Mouse (Mus musculus): Measurements from ENCODE around the gene Gnaq. TPM values are rescaled to one million over a fixed set of nuclear protein-coding genes. Genes with fewer than 3 reads are reported as not detected.

Gnaq gene
- polyA plus RNA-seq, 1 experiment from 2014 or later, result 8.6 TPM

DNA sequence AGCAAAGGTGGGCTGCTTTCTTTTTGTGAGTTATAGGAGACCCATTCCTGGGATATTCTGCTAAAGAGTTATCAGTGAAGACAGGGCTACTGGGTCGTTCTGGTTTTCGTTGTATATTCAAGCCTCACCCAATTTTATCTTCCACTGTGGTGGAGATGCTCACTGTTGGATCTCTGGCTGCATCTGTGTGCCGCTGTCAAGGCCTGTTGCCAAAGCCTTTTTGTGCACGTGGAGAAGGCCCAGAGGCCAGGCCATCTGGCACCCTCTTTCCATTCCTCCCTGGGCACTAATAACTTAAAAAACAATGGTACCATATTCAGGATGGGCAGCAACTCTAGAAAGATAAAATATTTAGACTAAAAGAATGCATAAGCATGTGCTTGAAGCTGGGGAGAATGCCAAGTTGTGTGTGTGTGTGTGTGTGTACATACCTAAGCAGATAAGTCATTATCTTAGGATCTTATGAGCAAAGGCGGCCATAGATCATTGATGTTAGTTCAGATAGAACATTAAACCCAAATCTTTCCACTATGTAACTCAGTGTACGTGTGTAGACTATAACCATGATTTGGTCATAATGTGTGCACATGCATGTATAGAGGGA, 257.7 kb downstream of the Gnaq start:
- H3K27me3 ChIP-seq (replicated peaks; ENCODE audit: control insufficient read depth, insufficient read depth, low read length), result no peaks in the 10 kb centered on the region
- 77% methylated on average over 6 of the region's 6 CpGs for WGBS
- DNase-seq (ENCODE audit: low spot score), result no peak
- H3K36me3 ChIP-seq (ENCODE audit: control insufficient read depth, insufficient read depth, low read length), result no peaks in the 10 kb centered on the region
- no peak overlapping the region for H3K27ac ChIP-seq (ENCODE audit: low read depth, low read length)
- H3K9me3 ChIP-seq (ENCODE audit: control insufficient read depth, low read length), result no peaks in the 10 kb centered on the region
- ATAC-seq (replicated peaks; ENCODE audit: low FRiP score), result no peak
- H3K4me3 ChIP-seq (ENCODE audit: low read depth, low read length), result no peak overlapping the region
- H3K9ac ChIP-seq (ENCODE audit: low read depth, low read length), result no peak overlapping the region
- H3K4me1 ChIP-seq (replicated peaks; ENCODE audit: control insufficient read depth, insufficient read depth, low read length), result no peaks in the 10 kb centered on the region
- no peak overlapping the region for H3K4me2 ChIP-seq

DNA sequence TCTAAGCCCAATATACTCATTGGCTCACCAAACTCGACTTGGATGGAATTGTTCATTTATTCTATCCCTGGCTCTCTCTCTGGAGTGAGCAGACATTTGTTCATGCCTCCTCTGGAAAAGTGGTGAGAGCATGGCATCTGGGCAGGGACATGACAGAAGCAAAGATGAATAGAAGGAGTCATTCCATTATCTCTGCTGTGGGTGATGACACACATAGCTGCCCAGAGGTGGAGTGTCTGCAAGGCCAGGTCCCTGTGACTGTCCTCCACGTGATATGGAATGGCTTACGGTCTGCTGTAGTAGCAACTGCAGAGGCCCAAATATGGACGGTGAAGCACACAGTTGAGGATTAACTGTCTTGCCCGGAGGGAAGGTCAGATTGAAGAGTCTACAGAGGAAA, 261.8 kb downstream of the Gnaq start:
- ATAC-seq (replicated peaks; ENCODE audit: low FRiP score), result no peak
- H3K4me2 ChIP-seq, result no peak overlapping the region
- WGBS, result 77% methylated on average over 5 of the region's 5 CpGs

DNA sequence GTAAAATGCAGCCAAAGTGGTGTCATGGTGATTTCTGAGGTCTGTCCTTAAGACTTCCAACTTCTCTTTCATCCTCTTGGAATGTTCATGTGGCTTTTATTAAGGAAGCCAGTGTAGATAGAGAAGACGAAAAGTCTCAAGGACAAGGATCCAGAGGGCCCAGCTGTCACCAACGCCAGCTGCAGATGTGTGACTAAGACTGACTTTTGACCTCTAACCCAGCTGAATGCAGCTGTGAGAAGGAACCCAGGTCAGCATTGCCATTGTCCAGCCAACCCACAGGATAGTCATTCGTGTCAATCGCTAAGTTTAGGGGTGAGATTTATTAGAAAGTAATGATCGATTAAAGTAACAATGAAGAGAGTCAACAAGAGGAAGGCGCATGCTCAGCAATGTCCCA, 270.5 kb downstream of the Gnaq start:
- H3K4me3 ChIP-seq (ENCODE audit: low read depth, low read length), result no peak overlapping the region
- DNase-seq (ENCODE audit: low spot score) (no peak), ATAC-seq (replicated peaks; ENCODE audit: low FRiP score) (no peak)
- WGBS, result 79% methylated on average over 6 of the region's 6 CpGs
- no peaks in the 10 kb centered on the region for H3K36me3 ChIP-seq (ENCODE audit: control insufficient read depth, insufficient read depth, low read length)
- no peak overlapping the region for H3K27ac ChIP-seq (ENCODE audit: low read depth, low read length)
- H3K4me1 ChIP-seq (replicated peaks; ENCODE audit: control insufficient read depth, insufficient read depth, low read length), result no peaks in the 10 kb centered on the region
- H3K27me3 ChIP-seq (replicated peaks; ENCODE audit: control insufficient read depth, insufficient read depth, low read length), result no peaks in the 10 kb centered on the region
- no peak overlapping the region for H3K9ac ChIP-seq (ENCODE audit: low read depth, low read length)
- H3K4me2 ChIP-seq, result no peak overlapping the region
- no peaks in the 10 kb centered on the region for H3K9me3 ChIP-seq (ENCODE audit: control insufficient read depth, low read length)

More for the DNA sequence above, 261.8 kb downstream of the Gnaq start:
- Histone ChIP-seq H3K27ac (ENCODE audit: low read depth, low read length) (no peak overlapping the region), H3K9ac (ENCODE audit: low read depth, low read length) (no peak overlapping the region), H3K9me3 (ENCODE audit: control insufficient read depth, low read length) (no peaks in the 10 kb centered on the region), H3K4me1 (replicated peaks; ENCODE audit: control insufficient read depth, insufficient read depth, low read length) (no peaks in the 10 kb centered on the region), H3K27me3 (replicated peaks; ENCODE audit: control insufficient read depth, insufficient read depth, low read length) (no peaks in the 10 kb centered on the region), H3K36me3 (ENCODE audit: control insufficient read depth, insufficient read depth, low read length) (no peaks in the 10 kb centered on the region), H3K4me3 (ENCODE audit: low read depth, low read length) (no peak overlapping the region)
- no peak for DNase-seq (ENCODE audit: low spot score)

DNA sequence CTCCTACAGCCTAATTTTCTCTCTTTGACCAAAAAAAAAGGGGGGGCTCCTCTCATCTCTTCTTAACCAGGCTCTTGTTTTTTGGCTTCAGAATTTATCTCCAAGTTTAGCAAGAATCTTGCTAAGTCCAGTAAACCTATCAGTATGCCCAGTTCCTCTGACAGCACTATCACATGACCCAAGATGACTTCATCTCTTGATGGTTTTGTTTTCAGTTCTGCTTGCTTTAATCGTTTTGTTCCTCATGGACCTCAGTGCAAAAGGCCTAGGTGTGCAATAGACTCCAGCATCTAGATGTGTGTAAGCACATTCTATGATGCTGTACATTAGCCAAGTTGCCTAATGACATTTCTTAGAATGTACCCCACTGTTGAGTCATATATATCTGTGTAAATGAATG, 275.1 kb downstream of the Gnaq start:
- no peak overlapping the region for H3K9ac ChIP-seq (ENCODE audit: low read depth, low read length)
- DNase-seq (ENCODE audit: low spot score) (no peak), ATAC-seq (replicated peaks; ENCODE audit: low FRiP score) (no peak)
- no peak overlapping the region for H3K27ac ChIP-seq (ENCODE audit: low read depth, low read length)
- no peaks in the 10 kb centered on the region for H3K36me3 ChIP-seq (ENCODE audit: control insufficient read depth, insufficient read depth, low read length)
- no peaks in the 10 kb centered on the region for H3K9me3 ChIP-seq (ENCODE audit: control insufficient read depth, low read length)
- H3K27me3 ChIP-seq (replicated peaks; ENCODE audit: control insufficient read depth, insufficient read depth, low read length), result no peaks in the 10 kb centered on the region
- no peak overlapping the region for H3K4me3 ChIP-seq (ENCODE audit: low read depth, low read length)
- H3K4me2 ChIP-seq, result no peak overlapping the region
- WGBS, result 70% methylated on average over 1 of the region's 1 CpGs
- no peaks in the 10 kb centered on the region for H3K4me1 ChIP-seq (replicated peaks; ENCODE audit: control insufficient read depth, insufficient read depth, low read length)

DNA sequence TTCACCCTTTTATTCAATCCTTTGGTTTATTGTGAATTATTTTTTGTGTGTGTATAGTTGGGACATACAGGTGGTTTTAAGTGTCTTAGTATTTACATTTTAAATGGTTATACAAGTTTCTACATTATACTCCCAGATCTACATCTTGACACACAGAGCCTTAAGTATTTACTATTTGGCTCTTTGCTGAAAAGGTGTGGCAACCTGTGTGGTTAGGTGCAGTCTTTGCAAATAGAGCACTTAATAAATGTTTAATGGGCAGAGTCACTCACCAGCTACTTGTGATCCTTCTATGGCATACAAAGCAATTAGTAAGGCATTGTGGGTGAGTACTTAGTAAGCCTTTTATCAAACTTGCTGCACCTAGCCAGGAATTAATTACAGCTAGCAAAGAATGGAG, 278.7 kb downstream of the Gnaq start:
- H3K27ac ChIP-seq (ENCODE audit: low read depth, low read length), result no peak overlapping the region
- H3K9ac ChIP-seq (ENCODE audit: low read depth, low read length), result no peak overlapping the region
- no peaks in the 10 kb centered on the region for H3K4me1 ChIP-seq (replicated peaks; ENCODE audit: control insufficient read depth, insufficient read depth, low read length)

DNA sequence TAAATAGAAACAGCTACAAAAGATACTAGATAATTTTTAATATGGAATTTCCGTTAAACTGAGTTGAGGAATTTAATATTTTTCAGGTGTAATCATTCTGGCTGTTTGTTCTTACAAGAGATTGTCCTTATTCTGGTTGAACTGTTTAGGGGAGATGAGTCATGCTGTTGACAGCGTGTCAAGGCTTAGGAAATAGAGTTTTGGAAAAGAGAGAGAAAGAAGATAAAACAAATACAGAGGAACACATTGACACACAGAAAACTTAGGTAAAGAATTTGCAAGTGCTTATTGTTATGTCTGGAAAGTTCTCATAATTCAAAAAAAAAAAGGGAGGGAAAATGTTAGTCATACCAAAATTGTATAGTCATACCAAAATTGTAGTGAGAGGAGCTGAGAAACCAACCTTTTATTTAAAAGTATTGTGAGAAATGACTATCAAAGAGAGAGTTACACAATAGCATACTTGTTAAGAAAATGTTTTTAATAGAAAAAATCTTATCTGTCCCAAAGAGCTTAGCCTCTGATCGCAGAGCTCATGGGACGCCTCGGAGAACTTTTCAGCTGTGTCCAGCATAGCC, 285.5 kb downstream of the Gnaq start:
- H3K4me3 ChIP-seq (ENCODE audit: low read depth, low read length), result no peak overlapping the region
- H3K9ac ChIP-seq (ENCODE audit: low read depth, low read length), result no peak overlapping the region
- DNase-seq (ENCODE audit: low spot score), result no peak
- ATAC-seq (replicated peaks; ENCODE audit: low FRiP score), result no peak
- no peaks in the 10 kb centered on the region for H3K27me3 ChIP-seq (replicated peaks; ENCODE audit: control insufficient read depth, insufficient read depth, low read length)
- 87% methylated on average over 5 of the region's 5 CpGs for WGBS
- H3K27ac ChIP-seq (ENCODE audit: low read depth, low read length), result no peak overlapping the region
- no peaks in the 10 kb centered on the region for H3K4me1 ChIP-seq (replicated peaks; ENCODE audit: control insufficient read depth, insufficient read depth, low read length)
- no peaks in the 10 kb centered on the region for H3K36me3 ChIP-seq (ENCODE audit: control insufficient read depth, insufficient read depth, low read length)
- no peak overlapping the region for H3K4me2 ChIP-seq
- no peaks in the 10 kb centered on the region for H3K9me3 ChIP-seq (ENCODE audit: control insufficient read depth, low read length)

More for the DNA sequence above, 278.7 kb downstream of the Gnaq start:
- ATAC-seq (replicated peaks; ENCODE audit: low FRiP score), result no peak
- H3K4me3 ChIP-seq (ENCODE audit: low read depth, low read length), result no peak overlapping the region
- no peaks in the 10 kb centered on the region for H3K9me3 ChIP-seq (ENCODE audit: control insufficient read depth, low read length)
- no peak for DNase-seq (ENCODE audit: low spot score)
- no peaks in the 10 kb centered on the region for H3K36me3 ChIP-seq (ENCODE audit: control insufficient read depth, insufficient read depth, low read length)
- H3K4me2 ChIP-seq, result no peak overlapping the region
- H3K27me3 ChIP-seq (replicated peaks; ENCODE audit: control insufficient read depth, insufficient read depth, low read length), result no peaks in the 10 kb centered on the region

DNA sequence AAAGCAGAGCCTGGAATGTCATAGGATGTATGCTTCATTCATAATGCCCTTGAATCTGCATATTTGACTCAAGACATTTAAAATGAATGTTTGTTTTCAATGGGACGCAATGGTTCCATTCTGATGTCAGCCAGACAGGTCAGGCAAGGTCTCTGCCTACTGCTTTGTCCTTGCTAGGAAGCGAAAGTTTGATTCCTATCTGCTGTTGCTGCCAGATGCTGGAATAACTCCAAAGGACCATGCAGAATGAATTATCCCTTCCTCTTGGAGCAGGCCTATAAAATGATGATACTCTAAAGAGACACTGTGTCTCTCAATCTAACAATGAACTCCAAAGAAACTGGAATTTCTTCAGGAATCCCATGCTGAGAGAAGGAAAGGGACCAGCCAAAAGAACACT, 293.0 kb downstream of the Gnaq start:
- DNase-seq (ENCODE audit: low spot score) (no peak), ATAC-seq (replicated peaks; ENCODE audit: low FRiP score) (no peak)
- Histone ChIP-seq H3K9me3 (ENCODE audit: control insufficient read depth, low read length) (no peaks in the 10 kb centered on the region; the same call in none of the 2 replicates), H3K4me1 (replicated peaks; ENCODE audit: control insufficient read depth, insufficient read depth, low read length) (no peaks in the 10 kb centered on the region), H3K4me3 (ENCODE audit: low read depth, low read length) (no peak overlapping the region), H3K36me3 (ENCODE audit: control insufficient read depth, insufficient read depth, low read length) (no peaks in the 10 kb centered on the region), H3K27me3 (replicated peaks; ENCODE audit: control insufficient read depth, insufficient read depth, low read length) (no peaks in the 10 kb centered on the region), H3K9ac (ENCODE audit: low read depth, low read length) (no peak overlapping the region), H3K27ac (ENCODE audit: low read depth, low read length) (no peak overlapping the region), H3K4me2 (no peak overlapping the region)
- 76% methylated on average over 2 of the region's 2 CpGs for WGBS

DNA sequence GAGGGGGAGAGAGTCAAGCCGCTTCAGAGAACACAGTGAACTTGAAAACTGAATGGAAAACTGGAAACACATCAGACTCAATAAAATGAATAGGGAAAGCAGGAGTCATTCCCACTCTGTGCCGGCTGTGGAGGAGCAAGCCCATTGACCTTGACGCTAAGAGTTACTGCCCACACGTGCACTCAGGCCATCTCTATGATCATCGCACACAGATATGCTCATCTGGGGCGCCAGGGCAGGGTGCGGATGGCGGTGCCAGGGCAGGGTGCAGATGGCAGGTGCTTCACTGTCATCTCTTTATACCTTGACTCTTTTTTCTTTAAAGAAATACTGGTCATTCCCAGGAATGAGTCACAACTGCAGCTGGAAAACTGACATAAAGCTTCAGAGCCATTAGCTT, 298.7 kb downstream of the Gnaq start:
- Histone ChIP-seq H3K4me1 (replicated peaks; ENCODE audit: control insufficient read depth, insufficient read depth, low read length) (peaks cover 9% of the 10 kb centered on the region), H3K9me3 (ENCODE audit: control insufficient read depth, low read length) (no peaks in the 10 kb centered on the region; the same call in none of the 2 replicates), H3K27ac (ENCODE audit: low read depth, low read length) (no peak overlapping the region), H3K27me3 (replicated peaks; ENCODE audit: control insufficient read depth, insufficient read depth, low read length) (peaks cover 8% of the 10 kb centered on the region), H3K36me3 (ENCODE audit: control insufficient read depth, insufficient read depth, low read length) (no peaks in the 10 kb centered on the region), H3K9ac (ENCODE audit: low read depth, low read length) (no peak overlapping the region), H3K4me2 (no peak overlapping the region), H3K4me3 (ENCODE audit: low read depth, low read length) (no peak overlapping the region)
- ATAC-seq (replicated peaks; ENCODE audit: low FRiP score) (no peak), DNase-seq (ENCODE audit: low spot score) (no peak)
- 83% methylated on average over 8 of the region's 8 CpGs for WGBS

DNA sequence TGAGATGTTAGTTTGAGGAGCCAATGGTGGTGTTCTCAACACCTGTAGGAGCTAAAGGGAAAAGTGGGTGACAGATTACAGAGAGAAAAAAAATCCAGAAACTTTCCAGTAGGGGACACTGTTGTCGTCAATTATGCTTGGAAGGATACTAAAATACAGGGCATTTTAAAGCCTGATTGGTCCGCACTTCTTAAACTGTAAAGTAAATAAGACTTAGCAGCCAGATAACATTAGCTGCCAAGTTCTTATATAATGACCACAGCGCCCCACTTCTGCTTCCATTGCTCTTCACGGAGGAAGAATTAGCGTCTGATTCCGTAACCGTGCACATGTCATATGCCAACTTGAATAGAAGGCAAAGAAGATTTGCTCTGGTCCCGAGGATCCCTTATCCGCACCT, 302.2 kb downstream of the Gnaq start:
- H3K4me2 ChIP-seq, result peak overlapping the region; percentile 96
- peak overlapping the region; percentile 58 for H3K4me3 ChIP-seq (ENCODE audit: low read depth, low read length)
- no peaks in the 10 kb centered on the region for H3K9me3 ChIP-seq (ENCODE audit: control insufficient read depth, low read length)
- no peak for DNase-seq (ENCODE audit: low spot score)
- peaks cover 15% of the 10 kb centered on the region for H3K27me3 ChIP-seq (replicated peaks; ENCODE audit: control insufficient read depth, insufficient read depth, low read length)
- H3K4me1 ChIP-seq (replicated peaks; ENCODE audit: control insufficient read depth, insufficient read depth, low read length), result peaks cover 19% of the 10 kb centered on the region
- H3K36me3 ChIP-seq (ENCODE audit: control insufficient read depth, insufficient read depth, low read length), result no peaks in the 10 kb centered on the region
- no peak for ATAC-seq (replicated peaks; ENCODE audit: low FRiP score)
- H3K27ac ChIP-seq (ENCODE audit: low read depth, low read length), result no peak overlapping the region
- H3K9ac ChIP-seq (ENCODE audit: low read depth, low read length), result no peak overlapping the region
- 22% methylated on average over 9 of the region's 9 CpGs for WGBS
